Mouse (Mus musculus): ENCODE data around the gene Tbrg1. TPM values are rescaled to one million over a fixed set of nuclear protein-coding genes. Genes with fewer than 3 reads are reported as not detected.

Tbrg1 gene
- polyA plus RNA-seq (2015; fragmentation: Nextera tagmentation; extraction: Ambion mirVana) = 64.3 and 71.9 TPM in 2 replicates

DNA sequence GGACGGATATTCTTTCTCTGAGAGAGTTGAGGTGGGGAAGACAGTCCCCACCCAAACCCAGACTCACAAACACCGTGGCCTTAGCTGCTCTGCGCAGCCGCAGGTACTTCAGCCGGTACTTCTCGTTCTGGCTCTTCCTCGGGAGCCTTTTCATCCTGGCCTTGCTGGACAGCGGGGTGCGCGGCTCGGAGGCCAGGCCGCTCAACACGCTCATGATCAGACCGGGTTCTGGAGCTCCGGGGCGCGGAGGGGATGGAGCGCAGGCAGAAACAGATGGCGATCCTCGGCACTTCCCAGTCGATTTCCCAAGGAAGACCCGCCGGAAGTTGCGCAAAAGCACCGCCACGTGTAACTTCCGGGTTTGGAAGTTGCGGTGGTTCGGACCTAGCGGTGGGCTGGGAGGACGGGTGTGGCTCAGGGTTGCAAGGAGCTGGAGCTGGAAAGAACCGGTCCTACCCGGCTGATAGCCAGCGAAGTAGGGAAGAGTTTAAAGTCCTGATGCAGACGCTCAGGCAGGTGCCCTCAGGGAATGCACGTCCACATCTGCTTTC, at the start of gene Tbrg1:
Gene Tbrg1 (minus strand): TSS at position 382 of the 551 bp plus-strand sequence.

GRCm38 (mm10) chr9:37669115-37669514, 12.0 kb upstream of the Tbrg1 start, which contains the start of gene Panx3:
Panx3 (minus strand) TSS chr9:37669235.

GRCm38 (mm10) chr9:37613182-37613910, 43.8 kb downstream of the Tbrg1 start, which contains the start of gene Spa17:
Spa17 (minus strand) TSS chr9:37613722.

Other genes starting within 250 kb of the Tbrg1 start
- gene Robo3, start 224.1 kb downstream of the Tbrg1 start, polyA plus RNA-seq (2015; fragmentation: Nextera tagmentation; extraction: Ambion mirVana) = 0.07 and 0.18 TPM in 2 replicates
- gene Msantd2, start 168.0 kb downstream of the Tbrg1 start, polyA plus RNA-seq (2015; fragmentation: Nextera tagmentation; extraction: Ambion mirVana) = 7.6 and 10.2 TPM in 2 replicates
- 34.9 and 48.7 TPM in 2 replicates for gene Esam, start 129.2 kb downstream of the Tbrg1 start, polyA plus RNA-seq (2015; fragmentation: Nextera tagmentation; extraction: Ambion mirVana)
- gene Vsig2, start 118.1 kb downstream of the Tbrg1 start, polyA plus RNA-seq (2015; fragmentation: Nextera tagmentation; extraction: Ambion mirVana) = 2.4 and 2.9 TPM in 2 replicates
- 10.5 and 12.8 TPM in 2 replicates for gene Nrgn, start 104.4 kb downstream of the Tbrg1 start, polyA plus RNA-seq (2015; fragmentation: Nextera tagmentation; extraction: Ambion mirVana)
- gene Siae, start 101.6 kb downstream of the Tbrg1 start, polyA plus RNA-seq (2015; fragmentation: Nextera tagmentation; extraction: Ambion mirVana) = 5.3 TPM in 2 replicates
- 2.9 and 3.0 TPM in 2 replicates for gene Spa17, start 43.6 kb downstream of the Tbrg1 start, polyA plus RNA-seq (2015; fragmentation: Nextera tagmentation; extraction: Ambion mirVana)
- gene Panx3, start 11.9 kb upstream of the Tbrg1 start, polyA plus RNA-seq (2015; fragmentation: Nextera tagmentation; extraction: Ambion mirVana) = not detected in 2 replicates
- not detected in 2 replicates for gene Olfr160, start 58.9 kb upstream of the Tbrg1 start, polyA plus RNA-seq (2015; fragmentation: Nextera tagmentation; extraction: Ambion mirVana)
- gene Olfr874, start 87.8 kb upstream of the Tbrg1 start, polyA plus RNA-seq (2015; fragmentation: Nextera tagmentation; extraction: Ambion mirVana) = not detected in 2 replicates
- gene Olfr875, start 114.5 kb upstream of the Tbrg1 start, polyA plus RNA-seq (2015; fragmentation: Nextera tagmentation; extraction: Ambion mirVana) = not detected in 2 replicates
- gene Olfr876, start 145.7 kb upstream of the Tbrg1 start, polyA plus RNA-seq (2015; fragmentation: Nextera tagmentation; extraction: Ambion mirVana) = not detected in 2 replicates
- not detected in 2 replicates for gene Olfr877, start 197.0 kb upstream of the Tbrg1 start, polyA plus RNA-seq (2015; fragmentation: Nextera tagmentation; extraction: Ambion mirVana)
- not detected in 2 replicates for gene Olfr145, start 239.4 kb upstream of the Tbrg1 start, polyA plus RNA-seq (2015; fragmentation: Nextera tagmentation; extraction: Ambion mirVana)

Measured in spleen, postnatal 0 days (tissue).